Mouse (Mus musculus) cortical plate, adult 2 months (tissue): Measurements from ENCODE around the gene Zfp385a. TPM values are rescaled to one million over a fixed set of nuclear protein-coding genes. Genes with fewer than 3 reads are reported as not detected.

Experiments
- H3K27ac ChIP-seq: fragments of 200-500 bp; 2 replicates; pipeline ENCODE4 v1.5.1; 2012; ENCODE audit warnings: low read length, control low read depth, inconsistent platforms; ENCODE audit not compliant: insufficient read depth
- H3K4me1 ChIP-seq: fragments of 200-500 bp; 2 replicates; pipeline ENCODE4 v1.6.1; 2011; ENCODE audit warnings: low read length; ENCODE audit not compliant: control insufficient read depth, insufficient read depth
- H3K4me3 ChIP-seq: fragments of 200-500 bp; 2 replicates; pipeline ENCODE4 v1.5.1; 2011; ENCODE audit warnings: mild to moderate bottlenecking, low read length, control low read depth; ENCODE audit not compliant: insufficient read depth
- CTCF ChIP-seq: fragments of 200-500 bp; IDR thresholded peaks from 2 replicates; pipeline ENCODE4 v1.5.1; 2011; ENCODE audit warnings: mild to moderate bottlenecking, control low read depth, low read length; ENCODE audit not compliant: insufficient read depth; ENCODE audit errors: extremely low read depth
- POLR2A ChIP-seq: fragments of 200-500 bp; IDR thresholded peaks from 2 replicates; pipeline ENCODE4 v1.6.1; 2011; ENCODE audit warnings: mild to moderate bottlenecking, low read length, control low read depth; ENCODE audit not compliant: insufficient read depth; ENCODE audit errors: extremely low read depth
- polyA plus RNA-seq: library from polyadenylated mRNA; depleted of rRNA; stranded (reverse); fragments of >200 nt; gene quantifications from 2 replicates; pipeline ENCODE4 v1.2.3, GENCODE M21; 2012

The Zfp385a gene
- polyA plus RNA-seq, 1 experiment: 45.2 TPM

DNA sequence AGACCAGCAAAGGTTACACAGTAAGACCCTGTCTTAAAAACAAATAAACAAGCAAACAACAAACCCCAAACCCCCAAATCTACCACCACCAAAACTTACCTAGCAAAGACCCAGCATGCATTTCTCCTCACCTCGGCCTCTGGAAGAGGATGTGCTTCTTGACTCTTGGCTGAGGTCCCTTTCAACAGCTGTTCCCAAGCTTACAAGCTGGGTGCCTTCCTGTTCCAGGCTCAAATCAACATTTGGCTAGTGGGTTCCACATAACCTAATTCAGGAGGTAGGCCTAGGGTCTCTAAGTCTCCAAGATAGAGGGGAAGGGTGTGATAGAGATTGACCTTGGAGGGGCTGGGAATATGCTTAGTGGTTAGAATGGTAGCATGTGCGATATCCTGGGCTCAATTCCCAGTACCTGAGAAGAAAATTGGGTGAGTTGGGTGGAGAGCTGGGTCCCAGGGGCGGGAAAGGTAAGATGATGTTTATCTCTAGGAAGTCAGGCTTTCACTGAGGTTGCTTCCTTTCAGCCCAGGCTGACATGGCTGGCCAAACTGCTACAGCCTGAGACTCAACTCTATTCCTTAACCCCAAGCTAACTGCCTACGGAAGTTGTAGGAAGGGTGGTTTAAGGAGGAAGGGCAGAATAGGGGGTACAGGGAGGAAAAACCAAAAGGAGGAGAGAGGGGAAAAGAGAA lies 35.4 kb upstream of the Zfp385a start:
- TF ChIP-seq CTCF: no peak
- no peak for TF ChIP-seq POLR2A
- H3K4me3 ChIP-seq: no peak overlapping the region
- H3K4me1 ChIP-seq: no peaks in the 10 kb centered on the region
- H3K27ac ChIP-seq: no peak overlapping the region

DNA sequence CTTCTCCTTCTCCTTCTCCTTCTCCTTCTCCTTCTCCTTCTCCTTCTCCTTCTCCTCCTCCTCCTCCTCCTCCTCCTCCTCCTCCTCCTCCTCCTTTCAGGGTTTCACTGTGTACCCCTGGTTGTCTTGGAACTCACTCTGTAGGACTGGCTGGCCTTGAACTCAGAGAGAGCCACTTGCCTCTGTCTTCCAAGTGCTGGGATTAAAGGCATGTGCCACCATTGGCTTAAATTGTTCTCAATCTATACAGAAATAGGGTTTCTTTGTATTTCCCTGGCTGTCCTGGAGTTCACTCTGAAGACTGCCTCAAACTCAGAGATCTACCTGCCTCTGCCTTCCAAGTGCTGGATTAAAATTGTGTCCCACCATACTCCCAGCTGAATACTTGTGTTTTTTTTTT lies 32.6 kb upstream of the Zfp385a start:
- Histone ChIP-seq H3K4me3 (no peak overlapping the region), H3K4me1 (no peaks in the 10 kb centered on the region), H3K27ac (no peak overlapping the region)
- TF ChIP-seq CTCF: no peak
- no peak for TF ChIP-seq POLR2A

GRCm38 (mm10) chr15:103371741-103372140 lies 31.8 kb upstream of the Zfp385a start:
- no peak overlapping the region for H3K4me3 ChIP-seq
- no peak overlapping the region for H3K27ac ChIP-seq
- H3K4me1 ChIP-seq: no peaks in the 10 kb centered on the region
- TF ChIP-seq CTCF (no peak), POLR2A (no peak)

DNA sequence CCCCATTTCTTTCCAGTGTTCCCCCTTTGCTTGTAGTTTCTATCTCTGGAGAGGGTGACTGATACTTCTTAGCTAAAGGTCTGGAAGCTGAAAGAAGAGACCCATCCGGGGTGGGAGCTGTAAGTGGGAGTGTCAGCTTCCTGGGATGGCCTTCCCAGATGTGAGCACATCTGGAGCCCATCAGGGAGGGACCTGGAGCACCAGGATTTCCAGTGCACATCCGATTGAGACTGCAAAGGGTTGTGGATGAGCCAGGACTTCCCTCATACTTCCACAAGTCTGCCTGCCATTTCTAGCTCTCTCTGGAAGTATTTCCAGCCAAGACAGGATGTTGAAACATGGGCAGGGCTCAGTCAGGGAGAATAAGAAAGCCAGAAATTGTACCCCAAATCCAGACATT lies 31.3 kb upstream of the Zfp385a start:
- H3K4me3 ChIP-seq: no peak overlapping the region
- no peaks in the 10 kb centered on the region for H3K4me1 ChIP-seq
- no peak for TF ChIP-seq CTCF
- TF ChIP-seq POLR2A: no peak
- H3K27ac ChIP-seq: no peak overlapping the region

DNA sequence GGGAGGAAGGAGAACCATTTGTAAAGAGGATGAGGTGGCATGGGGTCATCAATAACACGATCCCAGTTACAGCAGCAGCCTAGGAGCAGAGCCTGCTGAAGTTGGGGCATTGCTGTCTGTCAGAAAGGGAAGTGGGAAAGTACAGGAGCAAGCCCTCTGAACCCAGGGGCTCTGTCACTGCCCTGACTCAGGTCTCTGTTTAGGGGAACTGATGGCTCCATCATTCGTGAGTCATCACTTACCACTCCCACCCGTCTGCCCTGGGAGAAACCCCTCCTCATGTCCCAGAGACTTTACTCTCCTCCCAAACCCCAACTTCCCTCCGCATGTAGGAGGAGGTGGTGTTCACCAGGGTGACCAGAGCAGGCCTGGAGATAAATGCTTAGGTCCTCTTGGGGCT lies 30.6 kb upstream of the Zfp385a start:
- TF ChIP-seq POLR2A (no peak), CTCF (no peak)
- no peak overlapping the region for H3K4me3 ChIP-seq
- H3K27ac ChIP-seq: no peak overlapping the region
- no peaks in the 10 kb centered on the region for H3K4me1 ChIP-seq

DNA sequence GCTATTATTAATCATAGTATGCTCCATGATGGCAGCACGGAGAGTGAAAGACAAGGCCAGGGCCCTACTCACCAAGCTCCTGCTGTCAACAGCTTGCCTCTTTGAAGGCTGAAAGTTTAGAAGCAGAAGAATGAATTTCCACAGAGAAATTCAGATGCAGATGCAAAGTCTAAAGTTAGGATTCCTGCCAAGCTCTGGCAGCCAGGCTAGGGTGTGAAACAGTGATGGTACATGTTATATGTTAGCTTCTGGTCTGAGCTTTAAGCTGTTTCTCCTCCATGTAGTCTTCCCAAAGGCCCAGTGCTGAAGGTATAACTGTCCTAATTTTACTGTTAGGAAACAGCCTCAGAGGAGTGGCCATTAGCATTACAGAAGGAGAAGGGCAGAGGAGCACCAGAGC lies 29.2 kb upstream of the Zfp385a start:
- no peak overlapping the region for H3K4me3 ChIP-seq
- H3K4me1 ChIP-seq: no peaks in the 10 kb centered on the region
- H3K27ac ChIP-seq: no peak overlapping the region
- TF ChIP-seq POLR2A: no peak
- TF ChIP-seq CTCF: no peak

- Histone ChIP-seq H3K4me1 (no peaks in the 10 kb centered on the region), H3K27ac (no peak overlapping the region), H3K4me3 (no peak overlapping the region)
- no peak for TF ChIP-seq POLR2A
- TF ChIP-seq CTCF: no peak
Measured at GRCm38 (mm10) chr15:103368179-103368940, 28.5 kb upstream of the Zfp385a start.

GRCm38 (mm10) chr15:103366376-103367149 lies 26.7 kb upstream of the Zfp385a start, which contains the start of gene Itga5:
Gene Itga5 (minus strand): TSS chr15:103366763.
- Histone ChIP-seq H3K4me1 (no peaks in the 10 kb centered on the region), H3K27ac (no peak within 1 kb of the TSS), H3K4me3 (peak within 1 kb of the TSS; percentile 29)
- no peak for TF ChIP-seq POLR2A

DNA sequence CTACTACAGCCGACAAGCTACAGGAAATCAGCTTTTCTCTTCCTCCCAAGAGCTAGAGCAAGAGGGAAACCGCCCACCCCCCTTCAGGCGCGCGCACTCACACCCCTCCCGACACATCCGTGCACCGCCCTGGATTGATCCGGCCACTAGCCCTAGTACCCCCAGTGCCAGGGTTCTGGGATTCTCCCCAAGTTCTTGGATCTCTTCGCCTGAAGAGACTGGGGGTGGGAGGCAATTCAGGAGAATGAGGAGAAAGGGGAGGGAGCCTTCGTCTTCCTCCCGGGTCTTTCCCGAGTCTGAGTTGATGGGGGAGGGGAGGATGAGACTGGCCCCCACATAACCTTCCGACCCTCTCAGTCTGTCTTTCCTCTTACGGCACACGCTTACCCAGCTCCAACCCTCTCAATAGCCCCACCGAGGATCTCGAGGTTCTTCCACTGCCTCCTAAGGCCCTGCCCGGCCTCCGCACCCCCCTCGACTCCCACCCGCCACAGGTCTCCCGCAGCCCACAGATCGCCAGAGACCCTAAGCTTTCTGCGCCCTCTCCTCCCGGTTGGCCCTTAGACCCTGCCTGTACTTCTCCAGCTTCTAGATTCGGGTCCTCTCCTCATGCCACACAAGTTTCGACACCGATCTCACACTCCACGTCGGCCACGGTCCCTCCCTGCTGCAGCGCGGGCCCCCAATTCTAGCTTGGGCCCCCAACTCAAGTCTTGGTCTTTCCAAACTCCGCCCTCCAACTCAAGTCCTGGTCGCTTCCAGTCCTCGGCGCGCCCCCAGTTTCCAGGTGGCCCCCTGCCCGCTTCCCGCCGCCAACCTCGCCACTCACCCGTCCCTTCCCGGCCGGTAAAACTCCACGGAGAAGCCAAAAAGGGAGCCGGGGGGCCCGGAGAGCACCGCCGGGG lies 25.8 kb upstream of the Zfp385a start:
- no peak overlapping the region for H3K27ac ChIP-seq
- no peaks in the 10 kb centered on the region for H3K4me1 ChIP-seq
- H3K4me3 ChIP-seq: peak overlapping the region; percentile 29
- TF ChIP-seq CTCF (no peak), POLR2A (no peak)
